Mouse (Mus musculus): ENCODE results near the gene Dst.

- TF ChIP-seq HCFC1 (IDR thresholded peaks at IDR 0.05; ENCODE audit: low read depth, low read length) = no peak
- no peak for TF ChIP-seq EP300 (IDR thresholded peaks at IDR 0.05; ENCODE audit: low read length)
- TF ChIP-seq CTCF (conservative IDR thresholded peaks at IDR 0.05 in 1 of 2, IDR thresholded peaks at IDR 0.05 in 1 of 2; ENCODE audit: low read depth in 2 of 2, low read length in 2 of 2) = no peak
- no peak for TF ChIP-seq POLR2A (IDR thresholded peaks at IDR 0.05; ENCODE audit: low read depth, low read length)
These were observed 280.8 kb downstream of the Dst start for GRCm38 (mm10) chr1:34188721-34189236.
